Mouse (Mus musculus) liver, postnatal 0 days (tissue): ENCODE measurements at regions not wholly inside any gene's neighbourhood (a gene's known extent, or its start where the extent isn't known, plus 50 kb on each side); places are given as distances from the start of the nearest gene placed in this dataset.

Source experiments
- ATAC-seq: fragments of 200-750 bp; cut with Nextera tagmentation; 2 replicates; pipeline ENCODE4 v1.8.0; 2017; ENCODE audit warnings: mild to moderate bottlenecking, moderate library complexity
- DNase-seq: peaks from one replicate; pipeline ENCODE4 v3.0.0-alpha.2; 2016
- H3K27ac ChIP-seq: fragments of 300-500 bp; sonication (generic); 2 replicates; pipeline ENCODE4 v1.5.1; 2014; ENCODE audit warnings: antibody characterized with exemption, moderate library complexity, mild to moderate bottlenecking, low read depth
- H3K27me3 ChIP-seq: fragments of 300-500 bp; sonication (generic); 2 replicates; pipeline ENCODE4 v1.6.1; 2014; ENCODE audit warnings: low read length, control low read depth, mixed read lengths; ENCODE audit not compliant: insufficient read depth
- H3K36me3 ChIP-seq: fragments of 300-500 bp; sonication (generic); replicated peaks from 2 replicates; pipeline ENCODE4 v1.6.1; 2014; ENCODE audit warnings: mild to moderate bottlenecking, control low read depth, low read length, moderate library complexity, mixed read lengths; ENCODE audit not compliant: insufficient read depth
- H3K4me1 ChIP-seq: fragments of 300-500 bp; sonication (generic); 2 replicates; pipeline ENCODE4 v1.6.1; 2014; ENCODE audit warnings: antibody characterized with exemption, mild to moderate bottlenecking, control low read depth; ENCODE audit not compliant: insufficient read depth
- H3K4me2 ChIP-seq: fragments of 300-500 bp; sonication (generic); 2 replicates; pipeline ENCODE4 v1.6.1; 2014; ENCODE audit warnings: low read depth, mild to moderate bottlenecking, low read length, moderate library complexity, mixed read lengths
- H3K4me3 ChIP-seq: fragments of 300-500 bp; sonication (generic); 2 replicates; pipeline ENCODE4 v1.5.1; 2014; ENCODE audit warnings: low read depth, low read length
- H3K9ac ChIP-seq: fragments of 300-500 bp; sonication (generic); replicated peaks from 2 replicates; pipeline ENCODE4 v1.6.1; 2014; ENCODE audit warnings: mild to moderate bottlenecking, moderate library complexity
- H3K9me3 ChIP-seq: fragments of 300-500 bp; sonication (generic); 2 replicates; pipeline ENCODE4 v1.6.1; 2016; ENCODE audit warnings: mild to moderate bottlenecking, control low read depth, low read length, mixed read lengths
- CTCF ChIP-seq: sonication (generic); IDR thresholded peaks from 2 replicates; pipeline ENCODE4 v1.5.1; 2016; ENCODE audit warnings: antibody characterized with exemption, low read depth
- EP300 ChIP-seq: IDR thresholded peaks from 2 replicates; pipeline ENCODE4 v1.6.1; 2016; ENCODE audit warnings: antibody characterized with exemption, low read depth, mild to moderate bottlenecking
- WGBS: fragments of 180-500 bp; shearing (Covaris S2); extraction: QIAGEN DNeasy Blood & Tissue Kit; methylation state at CpG from one replicate; pipeline ENCODE4 v1.1.7; 2014; ENCODE audit not compliant: insufficient replicate concordance; 5-methylcytosine and 5-hydroxymethylcytosine counted together

DNA sequence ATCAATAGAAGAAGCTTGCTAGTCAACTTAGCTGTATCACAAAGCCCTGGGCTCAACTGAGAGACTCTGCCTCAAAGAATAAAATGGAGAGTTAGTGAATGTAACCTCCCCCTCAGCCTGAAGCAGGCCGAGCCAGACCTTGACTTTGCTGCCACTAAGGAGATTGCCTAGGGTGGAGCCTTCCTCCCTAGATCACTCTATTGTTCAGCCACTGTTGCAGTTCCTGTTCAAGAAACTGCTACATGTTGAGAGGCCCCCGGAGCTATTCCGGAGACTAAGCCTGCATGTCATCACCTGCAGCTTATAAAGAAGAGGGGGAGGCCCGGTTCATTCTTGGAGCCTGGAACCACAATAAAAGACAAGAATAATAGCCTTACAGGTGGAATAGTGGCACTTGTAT, 257.9 kb downstream of the Adgrg6 start:
- no peaks in the 10 kb centered on the region for H3K9me3 ChIP-seq
- 74% methylated on average over 4 of the region's 4 CpGs for WGBS
- no peaks in the 10 kb centered on the region for H3K4me1 ChIP-seq
- H3K27me3 ChIP-seq = no peaks in the 10 kb centered on the region
- ATAC-seq (no peak), DNase-seq (no peak)
- no peak overlapping the region for H3K9ac ChIP-seq
- H3K27ac ChIP-seq = no peak overlapping the region
- H3K4me3 ChIP-seq = no peak overlapping the region
- H3K36me3 ChIP-seq = no peaks in the 10 kb centered on the region
- TF ChIP-seq EP300 = no peak
- no peak for TF ChIP-seq CTCF
- no peak overlapping the region for H3K4me2 ChIP-seq

DNA sequence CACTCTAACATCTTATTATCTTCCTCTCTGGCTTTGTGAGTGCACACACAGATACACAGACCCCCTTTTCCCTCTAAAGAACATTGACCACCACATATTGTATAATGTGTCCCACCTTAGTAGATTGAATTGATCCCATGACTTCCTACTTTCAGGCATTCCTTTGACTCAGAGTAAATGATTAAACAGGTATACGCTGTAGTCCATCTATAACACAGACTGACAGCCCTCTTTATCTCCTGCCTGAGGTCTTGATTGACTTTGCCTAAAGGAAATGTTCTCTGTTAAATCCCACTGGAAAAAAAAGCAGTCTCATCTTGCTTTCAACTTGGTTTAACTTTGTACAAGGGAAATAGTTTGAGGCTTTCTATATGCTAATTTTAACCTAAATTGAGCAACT, 268.8 kb downstream of the Adgrg6 start:
- Histone ChIP-seq H3K27me3 (no peaks in the 10 kb centered on the region), H3K4me2 (no peak overlapping the region), H3K36me3 (no peaks in the 10 kb centered on the region), H3K9ac (no peak overlapping the region), H3K27ac (no peak overlapping the region), H3K4me1 (no peaks in the 10 kb centered on the region), H3K4me3 (no peak overlapping the region), H3K9me3 (no peaks in the 10 kb centered on the region)
- no peak for ATAC-seq
- 57% methylated on average over 1 of the region's 1 CpGs for WGBS
- TF ChIP-seq EP300 (no peak), CTCF (no peak)
- no peak for DNase-seq

DNA sequence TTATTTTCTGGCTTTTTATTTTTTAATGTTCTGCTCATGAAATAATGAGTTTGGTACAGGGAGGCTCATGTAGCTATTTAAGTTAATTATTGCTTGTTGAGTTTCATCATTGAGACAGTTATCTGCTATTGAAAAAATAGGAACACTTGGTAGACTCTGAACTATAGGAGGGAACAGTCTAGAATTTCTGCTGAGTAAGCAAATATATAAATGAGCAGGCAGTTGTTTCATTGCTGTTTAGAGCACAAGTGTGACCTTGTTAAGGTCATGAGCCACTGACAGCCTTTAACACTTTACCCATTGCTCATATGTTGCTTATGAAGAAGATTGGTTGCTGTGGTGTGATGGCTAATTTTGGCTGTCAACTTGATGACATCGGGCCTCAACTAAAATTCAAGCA, 270.0 kb downstream of the Adgrg6 start:
- H3K9me3 ChIP-seq = no peaks in the 10 kb centered on the region
- no peak overlapping the region for H3K4me2 ChIP-seq
- ATAC-seq = no peak
- H3K36me3 ChIP-seq = no peaks in the 10 kb centered on the region
- no peak overlapping the region for H3K27ac ChIP-seq
- no peaks in the 10 kb centered on the region for H3K27me3 ChIP-seq
- H3K4me1 ChIP-seq = no peaks in the 10 kb centered on the region
- DNase-seq = no peak
- WGBS = 84% methylated on average over 1 of the region's 1 CpGs
- H3K4me3 ChIP-seq = no peak overlapping the region
- no peak for TF ChIP-seq CTCF
- TF ChIP-seq EP300 = no peak
- no peak overlapping the region for H3K9ac ChIP-seq

DNA sequence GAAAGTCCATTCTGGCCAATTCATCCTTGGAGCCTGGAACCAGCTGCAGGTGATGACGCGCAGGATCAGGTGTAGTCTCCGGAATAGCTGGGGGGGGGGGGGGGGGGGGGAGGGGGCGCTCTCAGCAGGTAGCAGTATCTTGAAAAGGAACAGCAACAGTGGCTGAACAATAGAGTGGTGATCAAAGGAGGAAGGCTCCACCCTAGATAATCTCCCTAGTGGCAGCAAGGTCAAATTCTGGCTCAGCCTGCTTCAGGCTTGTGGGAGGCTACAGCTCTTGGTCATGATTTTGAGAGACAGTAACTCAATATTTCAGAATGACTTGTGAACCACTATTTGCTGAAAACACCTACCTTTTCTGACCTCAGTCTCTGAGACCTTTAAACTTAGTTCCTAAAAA, 275.5 kb downstream of the Adgrg6 start:
- Histone ChIP-seq H3K4me1 (no peaks in the 10 kb centered on the region), H3K36me3 (no peaks in the 10 kb centered on the region), H3K9ac (no peak overlapping the region), H3K27ac (no peak overlapping the region), H3K4me2 (no peak overlapping the region), H3K27me3 (no peaks in the 10 kb centered on the region), H3K9me3 (no peaks in the 10 kb centered on the region), H3K4me3 (no peak overlapping the region)
- DNase-seq (no peak), ATAC-seq (no peak)
- WGBS = 35% methylated on average over 3 of the region's 4 CpGs
- TF ChIP-seq EP300 (no peak), CTCF (no peak)

DNA sequence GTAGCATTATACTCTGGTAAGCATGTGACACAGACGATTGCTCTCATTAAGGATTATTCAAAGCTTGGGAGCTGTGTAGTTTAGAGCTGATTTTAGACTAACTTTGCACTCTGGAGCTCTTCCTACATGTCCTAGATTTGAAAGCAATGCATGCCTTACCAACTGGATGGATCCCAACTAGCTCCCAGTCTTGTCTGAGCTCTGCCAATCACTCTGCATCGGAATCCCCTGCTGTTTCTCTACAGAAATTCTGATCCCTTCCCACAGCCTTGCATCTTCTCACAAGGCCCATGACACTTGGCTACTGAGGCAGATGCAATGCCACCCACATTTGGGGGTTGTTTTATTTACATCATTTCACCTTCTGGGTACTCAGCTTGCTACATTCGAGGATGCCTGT, 277.8 kb downstream of the Adgrg6 start:
- DNase-seq = no peak
- TF ChIP-seq CTCF (no peak), EP300 (no peak)
- H3K27ac ChIP-seq = no peak overlapping the region
- ATAC-seq = no peak
- WGBS = 78% methylated on average over 3 of the region's 3 CpGs
- no peak overlapping the region for H3K9ac ChIP-seq
- H3K4me3 ChIP-seq = no peak overlapping the region
- H3K4me1 ChIP-seq = no peaks in the 10 kb centered on the region
- H3K27me3 ChIP-seq = no peaks in the 10 kb centered on the region
- H3K4me2 ChIP-seq = no peak overlapping the region
- H3K9me3 ChIP-seq = no peaks in the 10 kb centered on the region
- no peaks in the 10 kb centered on the region for H3K36me3 ChIP-seq

DNA sequence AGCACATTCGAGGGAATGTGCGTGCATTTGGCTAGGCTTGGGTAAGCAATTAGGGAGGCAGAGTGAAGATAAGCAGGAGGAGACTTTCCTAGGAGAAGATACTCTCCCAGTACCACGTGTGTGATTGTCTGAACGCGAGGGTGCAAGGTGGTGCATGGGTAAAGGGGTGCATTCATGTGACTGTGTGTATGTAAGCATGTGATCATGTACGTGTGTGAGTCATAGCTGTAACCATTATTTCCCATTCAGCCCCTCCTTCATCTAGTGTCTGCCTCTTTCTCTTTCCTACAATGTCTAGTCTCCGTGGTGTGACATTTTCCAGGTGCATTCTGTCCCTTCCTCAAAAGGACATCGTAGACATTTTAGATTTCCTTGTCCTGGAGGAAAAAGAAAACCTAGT, 273.8 kb downstream of the Hivep2 start:
- H3K4me1 ChIP-seq = no peaks in the 10 kb centered on the region
- ATAC-seq = no peak

More for the DNA sequence above, 273.8 kb downstream of the Hivep2 start:
- Histone ChIP-seq H3K27ac (no peak overlapping the region), H3K4me3 (no peak overlapping the region), H3K4me2 (no peak overlapping the region), H3K36me3 (no peaks in the 10 kb centered on the region), H3K27me3 (no peaks in the 10 kb centered on the region), H3K9me3 (no peaks in the 10 kb centered on the region), H3K9ac (no peak overlapping the region)
- WGBS = 73% methylated on average over 8 of the region's 8 CpGs
- DNase-seq = no peak
- TF ChIP-seq EP300 (no peak), CTCF (no peak)
